Mouse (Mus musculus) CD4-positive, CD25-positive, alpha-beta regulatory T cell, adult 2 months (primary cell): ENCODE data around the gene Pacsin3.

Experiments
- DNase-seq: peaks from one replicate; pipeline ENCODE4 v3.0.0-alpha.2; 2012; ENCODE audit warnings: low read depth, low spot score

Gene Pacsin3

DNA sequence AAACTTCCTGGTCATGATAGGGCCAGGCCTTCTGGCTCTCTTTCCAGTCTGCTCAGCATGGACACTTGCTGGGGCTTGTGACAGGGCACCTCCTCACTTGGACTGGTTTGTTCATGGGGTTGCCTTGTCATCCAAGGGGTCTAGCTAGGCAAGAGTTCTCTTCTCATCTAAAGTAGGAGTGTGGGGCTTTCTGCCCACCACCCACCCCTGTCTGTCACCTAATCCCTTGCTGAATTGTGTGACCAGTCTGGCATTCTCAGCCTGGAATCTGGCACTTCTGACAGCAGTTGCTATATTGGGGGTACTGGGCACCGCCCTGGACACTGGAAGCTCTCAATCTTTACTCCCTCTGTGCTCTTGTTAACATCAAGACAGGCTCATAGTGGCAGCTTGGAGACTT is 3.7 kb downstream of the Pacsin3 start:
- DNase-seq, result no peak

GRCm38 (mm10) chr2:91263692-91264660 is 8.2 kb downstream of the Pacsin3 start:
- DNase-seq, result peak; percentile 17

DNA sequence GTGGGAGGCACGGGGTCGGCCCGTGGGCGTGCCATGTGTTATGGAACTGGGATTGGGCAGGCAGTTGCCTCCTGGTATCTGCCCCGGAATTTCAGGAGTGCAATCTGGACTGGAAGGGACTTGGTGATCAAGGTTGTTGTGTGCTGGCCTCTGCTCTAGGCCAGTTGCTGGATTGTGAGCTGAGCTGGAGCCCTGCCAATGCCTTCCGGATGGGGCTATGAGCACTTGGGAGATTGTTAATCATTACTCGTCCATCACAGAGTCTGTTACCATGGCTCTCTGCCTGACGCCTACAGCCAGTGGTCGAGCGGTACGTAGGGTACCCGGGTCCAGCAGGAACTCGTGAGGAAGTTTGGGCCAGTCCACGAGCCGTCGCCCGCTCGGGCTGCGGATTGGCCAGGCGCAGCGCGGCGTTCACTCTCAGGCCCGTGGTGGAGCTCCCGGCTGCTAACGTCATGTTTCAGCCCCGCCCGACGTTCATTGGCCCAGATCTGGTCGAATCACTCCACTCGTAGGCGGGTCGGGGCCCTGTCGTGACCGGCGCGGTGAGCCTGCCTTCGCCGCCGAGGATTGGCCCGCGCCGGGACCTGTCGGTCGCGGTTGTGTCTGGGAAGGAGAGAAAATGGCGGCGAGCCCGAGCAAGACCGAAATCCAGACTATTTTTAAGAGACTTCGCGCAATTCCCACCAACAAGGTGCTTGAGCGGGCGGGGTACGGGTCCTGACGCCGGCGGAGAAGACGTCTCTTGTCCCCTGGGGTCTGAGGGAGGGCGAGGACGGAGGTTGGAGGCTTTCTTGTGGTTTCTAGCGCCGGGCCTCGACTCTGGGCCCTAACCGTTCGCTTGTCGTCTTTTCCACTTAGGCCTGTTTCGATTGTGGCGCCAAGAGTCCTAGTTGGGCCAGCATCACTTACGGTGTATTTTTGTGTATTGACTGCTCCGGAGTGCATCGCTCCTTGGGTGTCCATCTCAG is 9.2 kb downstream of the Pacsin3 start, which contains the start of gene Arfgap2:
TSS of gene Arfgap2 (plus strand) at position 264 of the 971 bp plus-strand sequence.
- peak; percentile 97 for DNase-seq

- no peak for DNase-seq
Measured at GRCm38 (mm10) chr2:91268042-91268441, 12.3 kb downstream of the Pacsin3 start.

DNA sequence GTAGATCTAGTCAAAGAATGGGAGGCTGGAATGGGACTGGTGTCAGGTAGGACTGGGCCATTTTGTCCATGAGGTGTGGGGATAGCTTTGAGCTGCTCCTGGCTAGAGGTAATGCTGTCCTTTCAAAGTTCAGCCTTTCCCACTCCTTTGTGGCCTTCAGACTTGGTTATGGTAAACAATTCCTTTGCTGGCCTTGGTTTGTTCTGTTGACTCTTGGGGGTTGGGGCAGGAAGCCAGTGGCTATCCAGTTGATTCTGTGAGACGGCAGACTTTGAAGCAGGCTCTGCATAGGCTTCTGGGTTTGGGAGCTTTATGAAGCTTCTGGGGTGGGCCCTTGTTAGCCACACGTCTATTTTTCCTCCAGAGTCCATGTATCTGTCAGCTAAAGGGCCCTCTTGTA is 13.0 kb downstream of the Pacsin3 start:
- no peak for DNase-seq

DNA sequence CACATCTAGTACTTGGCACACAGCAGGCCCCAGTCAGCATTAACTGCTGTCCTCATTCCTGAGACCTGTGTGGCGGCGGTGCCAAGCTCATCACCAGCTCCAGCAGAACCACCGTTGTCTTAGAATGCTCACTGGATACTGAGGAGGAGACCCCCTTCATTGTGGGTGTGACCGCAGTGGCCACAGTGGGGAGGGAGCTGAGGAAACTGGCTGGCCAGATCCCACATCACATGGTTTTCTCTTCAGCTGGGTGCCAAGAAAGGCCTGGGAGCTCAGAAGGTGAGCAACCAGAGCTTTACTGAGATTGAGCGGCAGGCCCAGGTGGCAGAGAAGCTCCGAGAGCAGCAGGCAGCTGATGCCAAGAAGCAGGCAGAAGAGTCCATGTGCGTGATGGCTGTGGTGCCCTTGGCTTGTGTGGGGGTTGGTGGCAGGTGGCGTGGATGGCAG is 14.0 kb downstream of the Pacsin3 start:
- no peak for DNase-seq

GRCm38 (mm10) chr2:91278749-91279371 is 23.1 kb downstream of the Pacsin3 start:
- DNase-seq, result peak; percentile 34

DNA sequence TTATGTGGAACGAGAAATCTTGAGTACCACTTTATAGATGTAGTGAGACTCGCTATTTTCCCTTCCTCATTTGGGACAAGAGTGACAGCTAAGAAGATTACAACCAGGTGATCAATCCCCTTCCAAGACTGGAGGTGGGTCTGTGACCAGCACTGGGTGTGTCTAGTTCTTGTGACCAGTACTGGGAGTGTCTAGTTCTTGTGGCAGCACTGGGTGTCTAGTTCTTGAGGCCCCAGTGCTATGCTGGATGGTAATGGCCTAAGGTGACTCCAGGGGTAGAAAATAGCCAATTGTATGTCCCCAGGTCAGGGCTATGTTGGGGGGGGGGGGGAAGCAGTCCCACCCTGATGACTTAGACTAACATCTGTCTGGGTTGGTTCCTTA is 23.6 kb downstream of the Pacsin3 start:
- no peak for DNase-seq

- no peak for DNase-seq
Measured at GRCm38 (mm10) chr2:91281366-91281765, 25.6 kb downstream of the Pacsin3 start.

DNA sequence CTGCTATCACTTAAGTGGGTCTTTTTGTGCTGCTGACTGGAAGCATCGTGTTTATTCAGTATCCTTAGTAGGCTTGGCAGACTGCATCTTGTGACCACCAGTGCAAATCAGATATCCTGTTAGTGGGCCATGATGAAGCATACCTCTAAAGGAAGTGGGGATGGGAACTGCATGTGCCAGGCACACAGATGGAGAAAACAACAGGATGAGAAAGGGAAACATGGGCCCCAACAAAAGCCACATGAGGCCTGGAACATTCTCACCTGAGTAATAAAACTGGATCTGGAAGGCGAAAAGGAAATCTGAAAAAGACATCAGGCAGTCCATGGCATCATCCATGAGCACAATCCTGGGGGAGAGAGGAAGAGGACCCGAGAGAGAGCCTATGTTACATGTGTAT is 28.2 kb downstream of the Pacsin3 start:
- DNase-seq, result no peak

GRCm38 (mm10) chr2:91284375-91285199 is 28.8 kb downstream of the Pacsin3 start:
- no peak for DNase-seq

GRCm38 (mm10) chr2:91285885-91286505 is 30.2 kb downstream of the Pacsin3 start:
- DNase-seq, result peak; percentile 80

DNA sequence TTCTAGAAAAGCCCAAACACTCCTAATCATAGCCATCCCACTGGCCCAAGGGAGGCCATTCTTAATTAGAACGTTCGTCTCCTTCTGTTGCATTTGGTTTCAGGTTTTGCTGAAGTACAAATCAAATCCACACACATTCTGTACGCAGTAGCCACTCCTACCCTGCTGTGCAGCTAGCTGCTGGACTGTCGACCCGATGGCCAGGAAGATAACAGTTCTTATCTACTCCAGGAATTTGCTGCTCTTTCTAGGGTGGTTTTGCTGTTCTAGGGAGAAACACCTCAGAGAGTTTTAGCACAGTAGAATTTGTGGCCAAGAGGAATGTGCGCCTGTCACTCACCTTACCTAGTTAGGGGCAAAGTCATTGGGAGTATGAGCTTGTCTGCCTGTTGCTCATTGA is 31.8 kb downstream of the Pacsin3 start:
- DNase-seq, result no peak

- no peak for DNase-seq
Measured at GRCm38 (mm10) chr2:91291197-91292007, 35.6 kb downstream of the Pacsin3 start.

GRCm38 (mm10) chr2:91294226-91294625 is 38.5 kb downstream of the Pacsin3 start:
- DNase-seq, result no peak

DNA sequence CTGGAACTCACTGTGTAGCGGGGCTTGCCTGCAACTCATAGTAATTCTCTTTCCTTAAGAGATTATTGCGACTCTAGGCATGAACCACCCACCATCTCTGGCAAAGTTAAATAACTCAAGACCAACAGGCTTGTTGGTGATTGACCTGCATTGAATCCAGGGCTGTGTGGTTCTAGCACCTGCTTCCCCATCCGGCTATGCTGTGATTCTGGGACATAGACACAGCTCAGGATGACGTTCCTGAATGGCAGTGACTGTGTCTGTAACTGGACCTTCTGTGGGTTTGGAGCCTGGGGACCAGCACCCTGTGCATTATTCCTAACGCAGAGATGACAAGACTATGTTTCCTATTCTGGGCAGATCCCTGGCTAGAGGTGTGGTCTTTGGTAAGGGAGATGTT is 40.1 kb downstream of the Pacsin3 start:
- DNase-seq, result no peak

DNA sequence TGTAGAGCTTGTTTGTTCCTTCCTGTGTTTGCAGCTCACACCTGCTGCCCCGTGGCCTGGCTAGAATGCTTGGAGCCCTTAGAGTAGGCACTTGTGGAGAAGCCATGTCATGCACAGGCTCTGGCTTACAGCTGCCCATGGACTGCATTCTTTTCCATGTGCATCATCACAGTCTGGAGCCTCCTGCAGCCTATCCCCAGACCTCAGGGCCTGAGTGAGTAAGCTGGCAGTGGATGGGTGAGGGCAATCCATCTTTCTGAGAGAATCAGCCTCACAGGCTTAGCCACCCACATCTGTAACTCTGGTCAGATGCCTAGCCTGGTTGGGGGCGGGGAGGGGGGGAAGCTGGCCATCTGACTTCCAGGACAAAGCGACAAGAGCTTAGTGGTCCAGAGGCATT is 43.4 kb downstream of the Pacsin3 start:
- no peak for DNase-seq

DNA sequence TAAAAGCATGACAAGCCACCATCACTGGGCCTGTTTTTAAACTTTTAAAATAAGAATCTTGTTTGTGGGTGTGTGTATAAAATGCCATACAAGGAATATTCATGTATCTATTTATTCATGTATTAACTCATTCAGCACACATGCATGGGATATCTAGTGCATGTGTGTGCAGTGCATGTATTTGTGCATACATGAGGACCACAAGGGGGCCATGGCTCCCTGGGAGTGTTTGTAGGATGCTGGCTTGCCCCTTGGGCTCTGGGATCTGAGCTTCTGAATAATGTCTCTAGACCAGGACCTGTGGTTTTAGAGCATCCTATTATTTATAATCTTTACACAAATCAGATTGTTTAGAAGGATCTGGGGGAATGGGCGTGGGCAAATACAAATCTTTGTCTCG is 45.0 kb downstream of the Pacsin3 start:
- no peak for DNase-seq

DNA sequence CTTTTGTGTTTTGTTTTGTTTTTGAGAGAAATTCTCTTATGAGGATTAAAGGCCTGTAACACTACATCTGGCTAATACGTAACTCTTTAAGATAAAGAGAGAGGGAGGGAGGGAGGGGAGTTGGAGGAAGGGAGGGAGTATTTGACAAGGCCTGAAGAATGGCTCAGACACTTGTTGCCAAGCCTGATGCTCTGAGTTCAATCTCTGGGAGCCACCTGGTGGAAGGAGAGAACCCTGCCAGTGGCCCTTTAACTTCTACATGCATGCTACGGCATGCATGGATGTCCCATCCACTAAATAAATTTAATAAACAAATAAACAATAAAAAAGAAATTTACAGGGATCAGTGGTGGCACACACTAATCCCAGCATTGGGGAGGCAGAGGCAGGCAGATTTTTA is 46.1 kb downstream of the Pacsin3 start:
- DNase-seq, result no peak
